In genomic region chr1:193860767-193861299, GRCm38 (mm10) we compare ENCODE assay signal across 16 mouse cellular contexts.
A peak's percentile ranks its signal among the peaks of the same experiment; 100 is the strongest.
DNase-seq lines count a peak whose midpoint lies in the region; ATAC-seq and TF ChIP-seq lines count a peak whose summit lies in the region.
"Had no signal": no experiment of that assay in that cellular context is flagged by ENCODE, and none has a peak within 500 bp of the region (broad histone marks: within the 10 kb centered on the region; RNA-seq: fewer than 3 reads in every experiment).

No protein-coding gene starts in this region.

- no peak for TF ChIP-seq EP300 in lung, postnatal 0 days (IDR thresholded peaks at IDR 0.05)

- H3K27ac ChIP-seq in lung, embryonic 14.5 days (ENCODE audit: low read depth): peak overlapping the region; percentile 42; the same call in 1 of the 2 replicates
- no peak overlapping the region for H3K27ac ChIP-seq in lung, postnatal 0 days (ENCODE audit: low read length)
- H3K27ac ChIP-seq in heart, embryonic 11.5 days (ENCODE audit: low read depth, low read length): no peak overlapping the region
- H3K27ac ChIP-seq: embryonic facial prominence, embryonic 10.5 days; forebrain, embryonic 12.5 days; heart, adult 2 months; heart, embryonic 15.5 days; liver, embryonic 14.5 days; neural tube, embryonic 12.5 days had no signal

- no peak overlapping the region for H3K4me2 ChIP-seq in lung, embryonic 14.5 days
- H3K4me2 ChIP-seq in lung, postnatal 0 days (replicated peaks; ENCODE audit: low read depth, low read length): no peak overlapping the region
- H3K4me2 ChIP-seq in heart, embryonic 11.5 days: no peak overlapping the region
- H3K4me2 ChIP-seq: forebrain, embryonic 12.5 days; heart, embryonic 15.5 days; neural tube, embryonic 12.5 days had no signal

- no peak overlapping the region for H3K9ac ChIP-seq in lung, embryonic 14.5 days
- no peak overlapping the region for H3K9ac ChIP-seq in lung, postnatal 0 days (replicated peaks; ENCODE audit: low read depth)
- no peak overlapping the region for H3K9ac ChIP-seq in heart, embryonic 11.5 days (ENCODE audit: low read depth, low read length)
- H3K9ac ChIP-seq: forebrain, embryonic 12.5 days; heart, embryonic 15.5 days; liver, embryonic 14.5 days; neural tube, embryonic 12.5 days had no signal

- no peak for DNase-seq in lung, embryonic 14.5 days
- DNase-seq in lung, postnatal 0 days (ENCODE audit: low spot score): no peak
- peak; percentile 9 for DNase-seq in kidney, adult 18-20 months
- peak; percentile 11 to 33 for DNase-seq in kidney, adult 8-10 months
- DNase-seq in kidney, postnatal 25 days: peak; percentile 5 to 37
- DNase-seq in cerebellum, adult 9-11 months: no peak
- DNase-seq: cerebellum, adult 2 months; gastrocnemius, postnatal 14 days; heart, adult 2 months; thymus, adult 2 months had no signal

- no peaks in the 10 kb centered on the region for H3K36me3 ChIP-seq in lung, embryonic 14.5 days (ENCODE audit: insufficient read depth)
- no peaks in the 10 kb centered on the region for H3K36me3 ChIP-seq in lung, postnatal 0 days (ENCODE audit: insufficient read depth, low read length)
- no peaks in the 10 kb centered on the region for H3K36me3 ChIP-seq in heart, embryonic 11.5 days (ENCODE audit: control insufficient read depth, insufficient read depth, low read length)
- H3K36me3 ChIP-seq: embryonic facial prominence, embryonic 10.5 days; forebrain, embryonic 12.5 days; heart, embryonic 15.5 days; neural tube, embryonic 12.5 days had no signal

- TF ChIP-seq CTCF in lung, embryonic 14.5 days (IDR thresholded peaks at IDR 0.05; ENCODE audit: low read depth): no peak
- TF ChIP-seq CTCF in lung, postnatal 0 days (IDR thresholded peaks at IDR 0.05): no peak

- H3K4me1 ChIP-seq in lung, embryonic 14.5 days (ENCODE audit: insufficient read depth): peaks cover 5% of the 10 kb centered on the region; the same call in 1 of the 2 replicates
- H3K4me1 ChIP-seq in lung, postnatal 0 days (ENCODE audit: insufficient read depth, low read depth, low read length): no peaks in the 10 kb centered on the region
- H3K4me1 ChIP-seq in heart, embryonic 11.5 days (ENCODE audit: control insufficient read depth, insufficient read depth, low read length): no peaks in the 10 kb centered on the region

- H3K9me3 ChIP-seq in lung, embryonic 14.5 days (ENCODE audit: low read depth, low read length): no peaks in the 10 kb centered on the region
- no peaks in the 10 kb centered on the region for H3K9me3 ChIP-seq in lung, postnatal 0 days (ENCODE audit: low read length)
- no peaks in the 10 kb centered on the region for H3K9me3 ChIP-seq in heart, embryonic 11.5 days (replicated peaks; ENCODE audit: control insufficient read depth, low read length)
- H3K9me3 ChIP-seq: embryonic facial prominence, embryonic 10.5 days; forebrain, embryonic 12.5 days; heart, embryonic 15.5 days; neural tube, embryonic 12.5 days had no signal

- 78% methylated on average over 5 of the region's 5 CpGs for WGBS in lung, embryonic 14.5 days
- 74% methylated on average over 5 of the region's 5 CpGs for WGBS in lung, postnatal 0 days
- 70% methylated on average over 5 of the region's 5 CpGs for WGBS in heart, embryonic 11.5 days (ENCODE audit: insufficient replicate concordance)

- no peak for ATAC-seq in lung, embryonic 14.5 days (ENCODE audit: insufficient read depth)
- no peak for ATAC-seq in lung, postnatal 0 days
- no peak for ATAC-seq in heart, embryonic 11.5 days (replicated peaks; ENCODE audit: insufficient number of reproducible peaks, low FRiP score, low TSS enrichment)

- no peak overlapping the region for H3K4me3 ChIP-seq in lung, embryonic 14.5 days (ENCODE audit: low read depth, low read length)
- H3K4me3 ChIP-seq in lung, postnatal 0 days (ENCODE audit: low read depth, low read length): no peak overlapping the region
- no peak overlapping the region for H3K4me3 ChIP-seq in heart, embryonic 11.5 days (ENCODE audit: low read depth, low read length)
- H3K4me3 ChIP-seq: embryonic facial prominence, embryonic 10.5 days; forebrain, embryonic 12.5 days; heart, adult 2 months; heart, embryonic 15.5 days; neural tube, embryonic 12.5 days had no signal

- no peaks in the 10 kb centered on the region for H3K27me3 ChIP-seq in lung, embryonic 14.5 days (ENCODE audit: insufficient read depth, low read length)
- H3K27me3 ChIP-seq in lung, postnatal 0 days (replicated peaks; ENCODE audit: insufficient read depth, low read length): no peaks in the 10 kb centered on the region
- H3K27me3 ChIP-seq in heart, embryonic 11.5 days (ENCODE audit: control insufficient read depth, insufficient read depth, low read length): no peaks in the 10 kb centered on the region
- H3K27me3 ChIP-seq: forebrain, embryonic 12.5 days; heart, embryonic 15.5 days; neural tube, embryonic 12.5 days had no signal

Comparison
In these comparisons a context has a peak if more than half of its experiments do, and no peak if none do; other contexts are left out.
1. DNase-seq: peak in kidney, adult 18-20 months (single experiment), kidney, adult 8-10 months (2 of 2) and kidney, postnatal 25 days (2 of 2); none in lung, embryonic 14.5 days (single experiment), lung, postnatal 0 days (single experiment) and cerebellum, adult 9-11 months (single experiment).